Mouse (Mus musculus): ENCODE measurements around the gene Malsu1.

Gene Malsu1

GRCm38 (mm10) chr6:49074117-49074490 lies 509 bp downstream of the Malsu1 start:
- no peak for DNase-seq (ENCODE audit: low read depth, low spot score)

- no peak for DNase-seq (ENCODE audit: low read depth, low spot score)
Measured at GRCm38 (mm10) chr6:49077894-49078293, 4.3 kb downstream of the Malsu1 start.

DNA sequence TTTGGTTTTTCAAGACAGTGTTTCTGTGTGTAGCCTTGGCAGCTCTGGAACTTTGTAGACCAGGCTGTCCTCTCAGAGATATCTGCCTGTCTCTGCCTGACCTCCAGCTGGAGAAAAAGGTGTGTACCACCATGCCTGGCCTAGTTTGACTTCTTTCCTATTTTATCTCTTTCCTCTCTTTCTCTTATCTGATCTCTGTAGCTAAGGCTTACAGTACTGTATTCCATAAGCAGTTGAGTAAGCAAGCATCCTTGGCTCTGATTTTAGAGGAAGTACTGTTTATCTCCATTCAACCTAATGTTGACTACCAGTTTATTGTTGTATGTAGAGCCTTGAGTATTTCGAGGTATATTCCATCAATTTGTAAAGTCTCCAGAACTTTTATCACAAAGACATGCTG lies 5.7 kb downstream of the Malsu1 start:
- DNase-seq (ENCODE audit: low read depth, low spot score): no peak

- DNase-seq (ENCODE audit: low read depth, low spot score): no peak
Measured at GRCm38 (mm10) chr6:49083008-49083407, 9.4 kb downstream of the Malsu1 start.

DNA sequence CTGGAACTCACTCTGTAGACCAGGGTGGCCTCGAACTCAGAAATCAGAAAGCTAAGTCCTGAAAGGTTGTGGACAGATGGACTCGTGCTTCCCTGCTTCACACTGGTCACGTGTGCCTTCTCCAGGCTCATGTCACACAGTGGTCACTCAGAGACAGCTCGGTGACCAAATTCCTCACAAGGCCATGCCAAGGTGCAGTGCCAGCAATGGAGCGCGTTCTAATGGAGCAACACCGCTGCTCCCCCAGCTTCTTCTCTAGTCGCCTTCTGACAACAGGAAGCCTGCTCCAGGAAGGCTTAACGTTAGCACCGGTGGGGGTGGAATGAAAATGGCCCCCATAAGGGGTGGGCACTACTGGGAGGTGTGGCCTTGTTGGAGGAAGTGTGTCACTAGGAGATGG lies 21.4 kb downstream of the Malsu1 start:
- DNase-seq (ENCODE audit: low read depth, low spot score): no peak

GRCm38 (mm10) chr6:49096421-49096820 lies 22.8 kb downstream of the Malsu1 start:
- no peak for DNase-seq (ENCODE audit: low read depth, low spot score)

GRCm38 (mm10) chr6:49096933-49097461 lies 23.4 kb downstream of the Malsu1 start:
- DNase-seq (ENCODE audit: low read depth, low spot score): no peak

GRCm38 (mm10) chr6:49097596-49098110 lies 24.1 kb downstream of the Malsu1 start:
- DNase-seq (ENCODE audit: low read depth, low spot score): no peak

DNA sequence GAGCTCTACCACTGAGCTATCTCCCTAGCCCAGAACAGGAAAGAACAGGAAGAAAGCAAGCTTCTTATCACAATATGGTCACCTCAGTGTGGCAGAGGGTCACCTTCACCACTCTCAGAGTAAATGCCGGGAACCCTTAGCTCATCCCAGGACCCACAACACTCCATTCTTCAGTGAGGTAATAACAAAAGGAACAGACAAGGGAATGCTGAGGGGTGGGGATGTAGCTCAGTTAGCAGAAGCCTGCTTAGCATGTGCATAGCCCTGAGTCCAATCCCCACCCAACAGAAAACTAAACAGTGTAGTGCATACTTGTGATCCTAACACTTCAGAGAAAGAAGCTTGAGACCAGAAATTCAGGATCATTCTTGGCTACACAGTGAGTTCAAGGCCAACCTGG lies 25.5 kb downstream of the Malsu1 start:
- DNase-seq (ENCODE audit: low read depth, low spot score): no peak

- no peak for DNase-seq (ENCODE audit: low read depth, low spot score)
Measured at GRCm38 (mm10) chr6:49106746-49107500, 33.3 kb downstream of the Malsu1 start.

DNA sequence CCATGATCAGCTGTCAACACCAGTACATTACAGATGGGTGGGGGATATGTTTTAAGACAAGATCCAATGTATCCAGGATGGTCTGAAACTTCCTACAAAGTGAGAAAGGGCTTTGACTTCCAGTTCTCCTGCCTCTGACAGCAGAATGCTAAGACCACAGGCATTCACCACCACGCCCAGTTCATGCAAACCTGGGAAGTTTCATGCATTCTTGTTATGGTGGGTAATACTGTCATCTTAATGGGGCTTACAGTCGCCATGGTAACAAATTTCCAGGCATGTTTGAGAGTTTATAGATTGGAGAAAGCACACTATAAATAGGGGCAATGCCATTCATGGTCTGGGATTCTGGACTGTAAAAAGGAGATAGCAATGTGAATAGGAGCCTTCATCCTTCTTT lies 35.6 kb downstream of the Malsu1 start:
- no peak for DNase-seq (ENCODE audit: low read depth, low spot score)

- DNase-seq (ENCODE audit: low read depth, low spot score): no peak
Measured at GRCm38 (mm10) chr6:49113895-49114294, 40.3 kb downstream of the Malsu1 start.

GRCm38 (mm10) chr6:49114457-49114856 lies 40.9 kb downstream of the Malsu1 start:
- DNase-seq (ENCODE audit: low read depth, low spot score): no peak

GRCm38 (mm10) chr6:49115550-49115949 lies 42.0 kb downstream of the Malsu1 start:
- no peak for DNase-seq (ENCODE audit: low read depth, low spot score)

GRCm38 (mm10) chr6:49116241-49116640 lies 42.6 kb downstream of the Malsu1 start:
- no peak for DNase-seq (ENCODE audit: low read depth, low spot score)

GRCm38 (mm10) chr6:49118446-49118845 lies 44.9 kb downstream of the Malsu1 start:
- DNase-seq (ENCODE audit: low read depth, low spot score): no peak

- no peak for DNase-seq (ENCODE audit: low read depth, low spot score)
Measured at GRCm38 (mm10) chr6:49119462-49120135, 46.0 kb downstream of the Malsu1 start.

- DNase-seq (ENCODE audit: low read depth, low spot score): no peak
Measured at GRCm38 (mm10) chr6:49120370-49120769, 46.8 kb downstream of the Malsu1 start.

DNA sequence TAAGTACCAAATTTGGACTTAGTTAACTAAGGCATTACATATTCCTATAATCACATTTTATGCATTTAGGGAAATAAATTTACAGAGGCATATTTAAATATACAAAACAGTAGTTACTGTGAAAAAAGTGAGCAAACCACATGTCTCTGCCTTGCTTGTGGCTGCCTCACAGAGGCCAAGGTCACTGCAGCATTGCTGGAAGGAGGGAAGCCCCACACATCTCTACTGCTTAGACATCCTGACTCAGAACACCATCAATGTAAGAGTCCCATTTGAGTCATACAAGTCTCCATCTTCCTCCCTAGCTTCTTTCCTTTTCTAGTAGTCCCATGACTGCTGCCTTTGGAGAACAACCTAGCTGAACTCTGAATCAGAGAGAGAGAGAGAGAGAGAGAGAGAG lies 56.7 kb downstream of the Malsu1 start:
- DNase-seq (ENCODE audit: low read depth, low spot score): no peak

GRCm38 (mm10) chr6:49131855-49132254 lies 58.3 kb downstream of the Malsu1 start:
- DNase-seq (ENCODE audit: low read depth, low spot score): no peak

GRCm38 (mm10) chr6:49132352-49133090 lies 58.9 kb downstream of the Malsu1 start:
- no peak for DNase-seq (ENCODE audit: low read depth, low spot score)
